Mouse (Mus musculus) lung, postnatal 10 days (tissue): Measurements from ENCODE around the gene Ppl.

ENCODE experiments used
- DNase-seq: peaks from one replicate; pipeline ENCODE4 v3.0.0; 2021

Ppl gene

GRCm38 (mm10) chr16:5132401-5132801 is at the start of gene Ppl:
Ppl (minus strand) TSS chr16:5132421.
- peak; percentile 90 for DNase-seq

GRCm38 (mm10) chr16:5172636-5173035 is 40.4 kb upstream of the Ppl start:
- DNase-seq = peak; percentile 14

- DNase-seq = peak; percentile 11
Measured at GRCm38 (mm10) chr16:5168829-5169228, 36.6 kb upstream of the Ppl start.

GRCm38 (mm10) chr16:5168038-5168437 is 35.8 kb upstream of the Ppl start:
- no peak for DNase-seq

GRCm38 (mm10) chr16:5164327-5164726 is 32.1 kb upstream of the Ppl start:
- no peak for DNase-seq

- no peak for DNase-seq
Measured at GRCm38 (mm10) chr16:5159248-5159647, 27.0 kb upstream of the Ppl start.

GRCm38 (mm10) chr16:5157113-5157512 is 24.9 kb upstream of the Ppl start:
- no peak for DNase-seq

GRCm38 (mm10) chr16:5156495-5156894 is 24.3 kb upstream of the Ppl start:
- no peak for DNase-seq

- no peak for DNase-seq
Measured at GRCm38 (mm10) chr16:5155014-5155413, 22.8 kb upstream of the Ppl start.

- DNase-seq = no peak
Measured at GRCm38 (mm10) chr16:5153299-5154026, 21.2 kb upstream of the Ppl start.

- DNase-seq = no peak
Measured at GRCm38 (mm10) chr16:5150544-5150943, 18.3 kb upstream of the Ppl start.

GRCm38 (mm10) chr16:5147037-5147385 is 14.8 kb upstream of the Ppl start, which contains the start of gene Sec14l5:
Sec14l5 (plus strand) TSS chr16:5147109.
- no peak for DNase-seq

- DNase-seq = peak; percentile 89
Measured at GRCm38 (mm10) chr16:5146367-5147036, 14.3 kb upstream of the Ppl start.

GRCm38 (mm10) chr16:5145570-5145969 is 13.3 kb upstream of the Ppl start:
- DNase-seq = peak; percentile 85

GRCm38 (mm10) chr16:5139741-5140140 is 7.5 kb upstream of the Ppl start:
- peak; percentile 82 for DNase-seq

GRCm38 (mm10) chr16:5137006-5137540 is 4.9 kb upstream of the Ppl start:
- no peak for DNase-seq

- peak; percentile 84 for DNase-seq
Measured at GRCm38 (mm10) chr16:5136505-5136904, 4.3 kb upstream of the Ppl start.

- peak; percentile 29 for DNase-seq
Measured at GRCm38 (mm10) chr16:5135551-5136261, 3.5 kb upstream of the Ppl start.

- peak; percentile 58 for DNase-seq
Measured at GRCm38 (mm10) chr16:5134623-5135330, 2.6 kb upstream of the Ppl start.

GRCm38 (mm10) chr16:5131251-5131922 is 834 bp downstream of the Ppl start:
- peak; percentile 36 for DNase-seq

GRCm38 (mm10) chr16:5130766-5131165 is 1.5 kb downstream of the Ppl start:
- peak; percentile 93 for DNase-seq

GRCm38 (mm10) chr16:5130196-5130595 is 2.0 kb downstream of the Ppl start:
- DNase-seq = no peak
